Mouse (Mus musculus) stomach, embryonic 15.5 days (tissue): Measurements from ENCODE around the gene Med13. TPM values are rescaled to one million over a fixed set of nuclear protein-coding genes. Genes with fewer than 3 reads are reported as not detected.

ENCODE experiments used
- ATAC-seq: fragments of 200-750 bp; cut with Nextera tagmentation; 2 replicates; pipeline ENCODE4 v1.8.0; 2017; ENCODE audit warnings: low read depth, moderate number of reproducible peaks, moderate TSS enrichment; ENCODE audit not compliant: insufficient read depth, low FRiP score
- H3K27ac ChIP-seq: fragments of 300-500 bp; sonication (generic); 2 replicates; pipeline ENCODE4 v1.5.1; 2015; ENCODE audit warnings: mild to moderate bottlenecking, inconsistent platforms
- H3K27me3 ChIP-seq: fragments of 300-500 bp; sonication (generic); replicated peaks from 2 replicates; pipeline ENCODE4 v1.6.1; 2015; ENCODE audit warnings: inconsistent platforms
- H3K36me3 ChIP-seq: fragments of 300-500 bp; sonication (generic); 2 replicates; pipeline ENCODE4 v1.6.1; 2015; ENCODE audit warnings: inconsistent platforms
- H3K4me1 ChIP-seq: fragments of 300-500 bp; sonication (generic); 2 replicates; pipeline ENCODE4 v1.6.1; 2015; ENCODE audit warnings: inconsistent platforms
- H3K4me2 ChIP-seq: fragments of 300-500 bp; sonication (generic); 2 replicates; pipeline ENCODE4 v1.6.1; 2015; ENCODE audit warnings: mild to moderate bottlenecking, inconsistent platforms
- H3K4me3 ChIP-seq: fragments of 300-500 bp; sonication (generic); replicated peaks from 2 replicates; pipeline ENCODE4 v1.5.1; 2015; ENCODE audit warnings: inconsistent platforms
- H3K9ac ChIP-seq: fragments of 300-500 bp; sonication (generic); 2 replicates; pipeline ENCODE4 v1.6.1; 2015; ENCODE audit warnings: inconsistent platforms
- H3K9me3 ChIP-seq: fragments of 300-500 bp; sonication (generic); 2 replicates; pipeline ENCODE4 v1.6.1; 2016; ENCODE audit warnings: inconsistent platforms
- WGBS: fragments of 180-500 bp; shearing (Covaris S2); methylation state at CpG from one replicate; pipeline ENCODE4 v1.1.7; 2015; 5-methylcytosine and 5-hydroxymethylcytosine counted together
- polyA plus RNA-seq: library from polyadenylated mRNA; unstranded; fragments of >200 nt; fragmentation: Nextera tagmentation; extraction: Ambion mirVana; gene quantifications from 2 replicates; pipeline ENCODE4 v1.2.1, GENCODE M21; 2015

The Med13 gene
- polyA plus RNA-seq, 1 experiment from 2014 or later = 8.6 TPM

DNA sequence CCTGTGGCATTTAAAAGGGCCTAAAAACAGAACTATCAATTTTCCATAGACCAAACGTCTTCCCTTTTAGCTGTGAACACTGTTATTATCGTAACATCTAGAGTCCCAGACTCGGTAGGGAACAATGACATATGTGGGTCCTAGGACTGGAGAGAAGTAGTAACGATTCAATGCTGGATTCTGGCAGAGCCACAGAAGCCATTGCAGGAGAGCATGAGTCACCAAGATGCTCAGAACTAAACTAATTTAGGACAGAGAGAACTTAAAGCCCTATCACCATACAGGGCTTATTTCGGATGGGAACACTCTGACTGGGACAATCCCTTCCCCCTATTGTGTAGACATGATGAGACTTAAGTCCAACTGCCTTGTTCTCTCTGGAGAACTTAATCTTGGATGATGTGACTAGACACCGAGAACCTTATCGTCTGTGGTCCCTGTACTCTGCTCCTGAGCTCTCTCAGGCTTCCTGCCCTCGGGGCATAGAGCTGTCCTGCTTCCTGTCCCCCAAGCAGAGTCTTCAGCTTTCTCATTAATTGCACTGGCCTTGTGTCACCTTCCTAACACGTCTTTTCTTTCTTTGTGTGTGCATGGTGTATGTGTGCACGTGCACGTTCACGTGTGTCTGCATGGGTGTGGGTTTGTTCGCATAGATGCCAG is 31.5 kb upstream of the Med13 start:
- WGBS = 74% methylated on average over 13 of the region's 13 CpGs
- no peaks in the 10 kb centered on the region for H3K9me3 ChIP-seq
- H3K4me3 ChIP-seq = no peak overlapping the region
- H3K9ac ChIP-seq = no peak overlapping the region
- no peaks in the 10 kb centered on the region for H3K36me3 ChIP-seq
- H3K27ac ChIP-seq = no peak overlapping the region
- ATAC-seq = no peak
- no peaks in the 10 kb centered on the region for H3K27me3 ChIP-seq
- H3K4me1 ChIP-seq = peaks cover 6% of the 10 kb centered on the region; the same call in 1 of the 2 replicates
- no peak overlapping the region for H3K4me2 ChIP-seq

DNA sequence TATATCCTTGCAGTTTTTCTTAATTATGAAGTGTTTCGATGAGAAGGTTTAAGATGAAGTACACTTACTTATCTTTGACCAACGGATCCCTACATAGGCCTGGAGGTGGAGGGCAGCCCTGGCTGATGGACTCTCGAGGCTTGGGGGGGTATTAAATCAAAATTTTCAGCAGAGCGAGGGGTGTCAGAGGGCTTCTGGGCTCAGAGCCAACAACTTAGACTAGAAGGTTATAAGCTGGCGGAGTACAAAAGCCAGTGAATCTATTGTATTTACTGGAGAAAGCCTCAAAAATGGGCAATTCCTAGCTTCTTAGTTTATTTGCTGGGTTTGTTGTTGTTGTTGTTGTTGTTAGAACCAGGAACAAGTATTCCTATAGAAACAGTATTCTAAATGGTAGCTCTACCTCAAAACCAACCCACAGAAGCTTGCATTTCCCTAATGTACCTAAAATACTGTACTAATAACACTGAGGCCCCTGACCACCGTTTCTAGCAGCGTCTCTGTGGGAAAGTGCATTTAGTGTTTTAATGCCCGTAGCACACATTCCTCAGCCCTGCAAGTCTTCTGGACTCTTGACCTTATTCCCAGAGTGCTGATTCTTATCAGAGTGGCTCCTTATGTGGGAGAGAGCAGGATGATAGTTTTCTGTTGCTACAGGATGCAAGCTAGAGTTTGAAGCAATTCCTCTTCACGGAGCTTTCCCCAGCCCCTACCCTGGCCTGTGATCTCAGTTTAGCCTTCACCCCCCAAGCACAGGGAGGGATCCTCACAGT is 29.9 kb upstream of the Med13 start:
- Histone ChIP-seq H3K9me3 (no peaks in the 10 kb centered on the region), H3K4me2 (no peak overlapping the region), H3K4me3 (no peak overlapping the region), H3K9ac (no peak overlapping the region), H3K27ac (no peak overlapping the region), H3K27me3 (no peaks in the 10 kb centered on the region), H3K4me1 (peaks cover 6% of the 10 kb centered on the region; the same call in 1 of the 2 replicates), H3K36me3 (no peaks in the 10 kb centered on the region)
- no peak for ATAC-seq
- 32% methylated on average over 9 of the region's 9 CpGs for WGBS

DNA sequence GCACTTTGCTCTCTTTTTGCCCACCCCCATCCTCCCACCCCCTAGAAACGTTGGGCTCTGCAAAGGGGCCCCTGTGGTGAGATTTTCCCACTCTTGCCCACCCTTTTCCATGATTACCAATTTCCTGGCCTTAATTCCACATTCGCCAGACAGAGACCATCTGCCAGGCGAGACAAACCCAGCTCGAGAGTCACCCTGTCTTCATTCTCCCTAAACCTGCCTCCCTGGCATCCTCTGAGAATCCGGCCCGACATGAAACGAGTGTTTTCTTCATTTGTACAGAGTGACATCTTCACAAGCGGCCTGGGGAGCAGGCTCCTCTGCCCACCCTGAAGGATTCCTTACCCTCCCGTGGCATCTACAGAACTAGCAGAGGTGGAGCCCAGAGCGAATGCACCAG is 29.2 kb upstream of the Med13 start:
- Histone ChIP-seq H3K4me3 (no peak overlapping the region), H3K4me1 (peaks cover 6% of the 10 kb centered on the region), H3K27me3 (no peaks in the 10 kb centered on the region), H3K9ac (no peak overlapping the region), H3K4me2 (no peak overlapping the region), H3K9me3 (no peaks in the 10 kb centered on the region), H3K36me3 (no peaks in the 10 kb centered on the region), H3K27ac (no peak overlapping the region)
- WGBS = 65% methylated on average over 10 of the region's 10 CpGs
- ATAC-seq = no peak

DNA sequence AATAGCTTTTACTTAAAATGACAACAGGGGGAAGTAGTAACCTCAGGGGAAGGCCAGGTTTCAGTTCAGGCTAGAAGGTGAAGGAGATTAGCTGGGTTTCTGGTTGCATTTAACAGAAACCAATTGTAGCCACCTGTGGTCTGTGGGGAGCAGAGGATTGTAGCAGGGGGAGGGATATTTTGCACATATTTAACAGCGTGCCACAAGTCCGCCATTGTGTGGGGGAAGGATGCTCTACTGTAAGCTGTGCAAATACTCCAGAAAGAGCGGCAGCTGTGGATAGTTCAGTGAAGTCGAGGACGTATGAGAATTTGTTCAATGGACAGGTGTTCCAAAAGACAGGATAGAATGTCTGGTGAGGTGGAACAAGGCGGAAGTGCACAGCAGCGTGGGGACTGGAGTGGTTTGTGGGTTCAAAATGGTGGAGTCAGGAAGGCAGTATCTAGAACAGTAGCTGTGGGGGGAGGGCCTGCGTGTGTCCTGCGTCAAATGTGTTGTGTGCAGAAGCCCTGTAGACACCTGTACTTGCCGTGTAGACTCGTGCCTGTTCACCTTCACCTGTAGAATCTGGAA is 28.4 kb upstream of the Med13 start:
- Histone ChIP-seq H3K36me3 (no peaks in the 10 kb centered on the region), H3K9me3 (no peaks in the 10 kb centered on the region), H3K4me3 (no peak overlapping the region), H3K4me2 (no peak overlapping the region), H3K4me1 (peaks cover 6% of the 10 kb centered on the region), H3K27me3 (no peaks in the 10 kb centered on the region), H3K9ac (no peak overlapping the region), H3K27ac (no peak overlapping the region)
- ATAC-seq = no peak
- 82% methylated on average over 11 of the region's 11 CpGs for WGBS

DNA sequence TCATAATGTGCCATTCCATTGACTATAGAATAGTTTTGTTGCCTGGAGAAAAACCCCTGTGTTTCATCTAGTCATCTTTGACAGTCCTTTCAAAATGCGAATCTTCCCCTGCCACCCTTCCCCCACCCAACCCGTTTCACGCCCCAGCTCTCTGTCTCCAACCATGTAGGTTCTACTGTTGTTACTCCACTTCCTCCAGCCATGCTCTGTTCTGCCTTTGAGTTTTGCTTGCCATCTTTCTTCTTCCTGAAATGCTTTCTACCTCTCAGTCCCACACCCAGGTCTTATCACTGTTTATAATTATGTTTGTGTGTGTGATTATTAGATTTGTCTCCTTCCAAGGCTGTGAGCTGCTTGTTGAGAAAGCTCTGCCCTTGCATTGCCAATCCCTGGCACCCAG is 26.7 kb upstream of the Med13 start:
- Histone ChIP-seq H3K4me3 (no peak overlapping the region), H3K27me3 (no peaks in the 10 kb centered on the region), H3K36me3 (no peaks in the 10 kb centered on the region), H3K9ac (no peak overlapping the region), H3K9me3 (no peaks in the 10 kb centered on the region), H3K4me1 (peaks cover 6% of the 10 kb centered on the region), H3K4me2 (no peak overlapping the region), H3K27ac (no peak overlapping the region)
- WGBS = 79% methylated on average over 3 of the region's 3 CpGs
- ATAC-seq = no peak

DNA sequence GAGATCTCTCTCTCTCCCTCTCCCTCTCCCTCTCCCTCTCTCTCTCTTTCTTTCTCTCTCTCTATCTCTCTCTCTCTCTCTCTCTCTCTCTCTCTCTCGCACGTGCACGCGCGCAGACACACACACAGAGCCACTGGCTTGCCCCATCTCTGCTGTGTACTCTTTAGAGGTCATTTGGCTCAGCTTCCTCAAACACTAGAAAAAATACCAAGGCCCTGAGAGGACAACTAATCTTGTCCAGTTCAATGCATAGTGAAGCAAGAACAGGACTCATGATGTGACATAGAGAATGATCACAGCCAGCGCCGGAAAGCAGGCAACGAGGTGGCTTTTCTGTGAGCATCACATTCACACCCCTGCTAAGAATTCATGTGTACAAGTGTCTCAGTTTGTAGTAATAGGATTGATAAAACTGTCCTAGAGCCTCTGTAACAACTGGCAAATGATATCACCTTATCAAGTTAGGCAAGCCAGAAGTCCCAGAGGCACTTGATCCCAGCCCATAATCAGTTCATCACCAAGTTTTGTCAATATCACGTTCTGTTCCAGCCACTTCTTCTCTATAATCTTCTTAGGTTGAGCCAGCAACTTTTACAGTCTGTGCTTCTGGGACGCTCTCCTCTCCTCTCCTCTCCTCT is 25.2 kb upstream of the Med13 start:
- no peak overlapping the region for H3K4me2 ChIP-seq
- H3K4me3 ChIP-seq = no peak overlapping the region
- no peak overlapping the region for H3K27ac ChIP-seq
- no peak for ATAC-seq
- peaks cover 6% of the 10 kb centered on the region for H3K4me1 ChIP-seq
- no peaks in the 10 kb centered on the region for H3K27me3 ChIP-seq
- no peaks in the 10 kb centered on the region for H3K36me3 ChIP-seq
- no peaks in the 10 kb centered on the region for H3K9me3 ChIP-seq
- H3K9ac ChIP-seq = no peak overlapping the region
- 86% methylated on average over 10 of the region's 10 CpGs for WGBS

DNA sequence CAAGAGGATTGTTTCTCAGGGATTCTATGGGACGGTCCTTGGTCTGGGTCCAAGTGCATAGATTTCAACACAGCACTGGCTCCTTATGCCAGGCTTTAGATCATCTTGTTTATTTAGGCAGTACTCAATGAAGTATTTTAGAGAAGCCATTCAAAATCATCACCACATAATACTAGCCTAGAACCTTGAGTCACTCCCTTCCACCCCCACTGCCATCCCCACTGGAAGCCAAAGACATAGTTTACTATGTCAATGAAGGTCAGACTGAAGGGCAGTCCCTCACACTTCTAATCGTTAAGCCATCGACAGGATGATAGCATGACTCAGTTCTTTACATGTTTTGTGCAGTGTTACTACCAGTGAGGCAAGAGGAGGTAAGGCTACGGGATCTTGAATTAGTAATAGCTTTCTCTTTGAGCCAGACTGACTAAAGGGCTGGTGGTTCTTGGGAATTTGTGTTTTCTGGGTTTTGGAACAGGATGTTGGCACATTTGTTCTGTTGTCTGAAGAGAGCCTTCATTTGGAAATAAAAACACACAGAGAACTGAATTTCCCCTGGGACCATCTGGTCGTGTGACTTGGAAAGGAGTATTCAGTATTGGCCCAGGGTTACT is 24.2 kb upstream of the Med13 start:
- no peaks in the 10 kb centered on the region for H3K27me3 ChIP-seq
- no peak overlapping the region for H3K27ac ChIP-seq
- H3K4me1 ChIP-seq = peaks cover 4% of the 10 kb centered on the region; the same call in 1 of the 2 replicates
- 68% methylated on average over 5 of the region's 5 CpGs for WGBS
- no peak overlapping the region for H3K4me3 ChIP-seq
- no peak overlapping the region for H3K4me2 ChIP-seq
- no peak overlapping the region for H3K9ac ChIP-seq
- H3K36me3 ChIP-seq = no peaks in the 10 kb centered on the region
- ATAC-seq = no peak
- no peaks in the 10 kb centered on the region for H3K9me3 ChIP-seq

DNA sequence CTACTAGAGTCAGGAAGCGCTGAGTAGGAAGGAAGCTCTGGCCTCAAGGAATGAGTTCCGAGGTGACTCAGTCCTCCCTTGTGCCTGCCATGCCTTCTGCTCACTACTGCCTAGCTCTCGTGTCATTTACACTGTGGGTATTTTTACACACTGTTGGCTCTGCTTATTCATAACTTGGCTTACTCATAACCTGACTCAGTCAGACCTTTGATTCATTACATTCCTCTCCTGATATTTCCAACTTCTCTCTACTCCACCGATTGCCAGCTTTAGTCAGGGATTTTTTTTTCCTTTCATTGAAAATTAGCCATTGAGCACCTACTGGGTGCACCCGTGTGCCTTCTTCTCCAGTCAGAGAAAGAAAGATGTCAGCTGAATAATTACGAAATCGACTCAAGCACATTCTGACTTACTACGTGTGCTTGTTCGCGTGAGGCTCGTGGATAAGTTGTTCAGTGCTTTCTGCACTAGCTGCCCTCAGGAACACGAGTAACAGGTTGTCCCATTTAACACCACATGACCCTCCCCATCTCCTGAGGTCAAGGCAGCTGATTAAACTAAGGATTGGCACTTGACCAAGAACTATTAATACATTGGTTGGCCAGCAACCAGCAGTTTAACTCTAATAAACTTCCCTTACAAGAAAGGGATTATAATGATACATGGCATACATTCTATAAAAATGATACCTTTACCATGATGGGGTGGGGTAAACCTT is 23.3 kb upstream of the Med13 start:
- H3K9me3 ChIP-seq = no peaks in the 10 kb centered on the region
- 67% methylated on average over 12 of the region's 12 CpGs for WGBS
- no peak overlapping the region for H3K4me3 ChIP-seq
- no peak; the same call in 1 of the 2 replicates for ATAC-seq
- H3K9ac ChIP-seq = no peak overlapping the region
- H3K27me3 ChIP-seq = no peaks in the 10 kb centered on the region
- H3K36me3 ChIP-seq = no peaks in the 10 kb centered on the region
- peak overlapping the region; percentile 55; the same call in 1 of the 2 replicates for H3K27ac ChIP-seq
- no peak overlapping the region for H3K4me2 ChIP-seq
- H3K4me1 ChIP-seq = peaks cover 8% of the 10 kb centered on the region; the same call in 1 of the 2 replicates

DNA sequence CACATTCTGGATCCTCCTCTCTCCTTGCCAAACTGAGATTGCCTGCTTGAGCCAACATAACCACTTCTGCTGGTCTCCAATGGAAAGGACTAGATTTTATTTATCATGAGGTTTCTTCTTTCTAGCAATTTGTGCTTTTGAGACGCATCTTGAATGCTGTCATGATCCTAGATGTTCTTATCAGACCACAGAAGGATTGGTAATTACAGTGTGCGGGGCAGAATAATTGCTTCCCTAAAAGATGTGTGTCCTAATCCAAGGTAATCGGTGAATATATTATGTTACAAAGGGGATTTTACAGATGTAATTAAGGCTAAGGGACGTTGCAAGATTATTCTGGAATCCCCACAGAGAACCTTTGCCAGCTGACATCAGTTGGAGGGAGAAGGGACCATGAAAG is 21.6 kb upstream of the Med13 start:
- no peak overlapping the region for H3K9ac ChIP-seq
- H3K27me3 ChIP-seq = no peaks in the 10 kb centered on the region
- H3K36me3 ChIP-seq = no peaks in the 10 kb centered on the region
- no peak overlapping the region for H3K4me3 ChIP-seq
- no peak for ATAC-seq
- 70% methylated on average over 4 of the region's 4 CpGs for whole genome bisulfite sequencing
- no peaks in the 10 kb centered on the region for H3K9me3 ChIP-seq
- no peak overlapping the region for H3K27ac ChIP-seq
- no peak overlapping the region for H3K4me2 ChIP-seq
- peaks cover 8% of the 10 kb centered on the region; the same call in 1 of the 2 replicates for H3K4me1 ChIP-seq

DNA sequence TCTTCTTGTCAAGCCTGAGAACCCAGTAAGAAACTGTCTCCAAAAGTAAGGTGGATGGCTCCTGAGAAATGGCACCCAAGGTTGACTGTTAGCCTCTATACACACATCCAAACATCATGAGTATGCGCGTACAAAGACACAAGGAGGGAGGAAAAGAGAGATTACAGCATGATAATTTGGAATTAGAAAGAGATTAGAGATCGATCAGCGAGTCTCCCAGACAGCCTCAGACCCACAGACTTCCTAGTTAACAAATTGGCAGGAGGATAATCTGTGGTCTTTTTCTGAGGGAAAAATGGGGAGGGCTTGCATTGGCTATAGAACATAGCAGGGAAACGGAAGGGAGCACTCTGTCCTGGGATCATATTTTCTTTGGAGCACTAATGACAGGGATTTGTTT is 20.4 kb upstream of the Med13 start:
- H3K4me1 ChIP-seq = peaks cover 8% of the 10 kb centered on the region; the same call in 1 of the 2 replicates
- H3K27ac ChIP-seq = no peak overlapping the region
- H3K36me3 ChIP-seq = no peaks in the 10 kb centered on the region
- ATAC-seq = no peak
- H3K4me3 ChIP-seq = no peak overlapping the region
- H3K27me3 ChIP-seq = no peaks in the 10 kb centered on the region
- no peak overlapping the region for H3K4me2 ChIP-seq
- H3K9me3 ChIP-seq = no peaks in the 10 kb centered on the region
- whole genome bisulfite sequencing = 81% methylated on average over 5 of the region's 5 CpGs
- H3K9ac ChIP-seq = no peak overlapping the region

DNA sequence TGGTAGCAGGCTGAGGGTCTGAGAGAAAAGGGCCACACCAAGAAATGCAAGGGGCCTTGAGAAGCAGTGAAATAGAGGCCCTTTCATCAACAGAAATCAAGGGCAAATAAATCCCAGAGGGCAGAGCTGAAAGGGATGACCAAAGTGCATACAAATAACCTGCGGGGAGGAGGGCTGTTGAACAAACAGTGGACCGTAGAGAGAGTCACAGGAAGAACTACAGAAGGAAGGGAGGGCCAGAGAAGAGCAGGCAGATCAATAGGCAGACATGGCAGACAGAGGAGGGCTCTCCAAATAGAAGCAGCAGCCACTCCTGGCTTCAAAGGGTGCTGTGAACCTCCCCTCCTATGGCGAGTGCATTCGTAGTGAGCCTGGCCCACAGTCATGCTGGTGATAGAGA is 19.3 kb upstream of the Med13 start:
- H3K27ac ChIP-seq = no peak overlapping the region
- 67% methylated on average over 4 of the region's 4 CpGs for WGBS
- no peak; the same call in 1 of the 2 replicates for ATAC-seq

More for the DNA sequence above, 19.3 kb upstream of the Med13 start:
- H3K9ac ChIP-seq = no peak overlapping the region
- H3K4me1 ChIP-seq = peaks cover 8% of the 10 kb centered on the region; the same call in 1 of the 2 replicates
- H3K4me3 ChIP-seq = no peak overlapping the region
- no peaks in the 10 kb centered on the region for H3K36me3 ChIP-seq
- no peaks in the 10 kb centered on the region for H3K27me3 ChIP-seq
- no peaks in the 10 kb centered on the region for H3K9me3 ChIP-seq
- no peak overlapping the region for H3K4me2 ChIP-seq
